Mouse (Mus musculus): ENCODE results near the gene Rbmx2.

DNA sequence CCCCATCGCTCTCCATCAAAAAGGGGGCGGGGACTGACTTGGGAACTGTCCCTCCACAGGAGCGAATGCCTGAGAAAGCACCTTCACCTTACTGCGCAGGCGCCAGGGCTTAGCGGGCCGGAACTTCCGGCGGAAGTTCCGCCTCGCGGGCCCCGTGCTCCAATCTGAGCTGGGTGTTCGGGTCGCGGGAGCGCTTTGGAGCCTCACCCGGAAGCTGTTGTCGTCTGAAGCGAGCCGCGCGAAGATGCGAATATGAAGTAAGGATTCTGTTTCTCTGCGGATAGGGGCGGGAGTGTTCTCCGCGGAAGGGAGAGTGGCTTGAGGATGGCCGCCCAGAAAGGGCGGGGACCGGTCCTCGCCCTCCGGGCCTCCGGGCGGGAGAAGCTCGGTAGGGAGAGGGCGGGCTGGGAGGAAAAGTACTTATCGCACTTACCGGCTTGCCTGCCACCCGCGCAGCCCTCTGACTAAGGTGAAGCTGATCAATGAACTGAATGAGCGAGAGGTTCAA lies at the start of gene Rbmx2:
- TF ChIP-seq RAD21 (IDR thresholded peaks at IDR 0.05; ENCODE audit: low read depth, low read length), result no peak
- no peak for TF ChIP-seq EP300 (IDR thresholded peaks at IDR 0.05; ENCODE audit: low read depth in 1 of 2, low read length in 2 of 2)
- TF ChIP-seq CTCF (IDR thresholded peaks at IDR 0.05 in 2 of 3, conservative IDR thresholded peaks at IDR 0.05 in 1 of 3; ENCODE audit: control insufficient read depth in 1 of 3, insufficient read depth in 1 of 3, low read depth in 2 of 3, low read length in 3 of 3, poor library complexity in 1 of 3, severe bottlenecking in 1 of 3), result no peak
- no peak for TF ChIP-seq BHLHE40 (IDR thresholded peaks at IDR 0.05; ENCODE audit: borderline replicate concordance, low read depth, low read length)
- no peak; the same call in 1 of the 2 replicates for TF ChIP-seq E2F4 (IDR thresholded peaks at IDR 0.05; ENCODE audit: borderline replicate concordance, low read depth, low read length)
- TF ChIP-seq ZC3H11A (IDR thresholded peaks at IDR 0.05; ENCODE audit: low read depth, low read length), result no peak
